Mouse (Mus musculus) limb, embryonic 15.5 days (tissue): ENCODE data around the gene Scn4a. TPM values are rescaled to one million over a fixed set of nuclear protein-coding genes. Genes with fewer than 3 reads are reported as not detected.

ENCODE experiments used
- ATAC-seq: fragments of 200-750 bp; cut with Nextera tagmentation; 2 replicates; pipeline ENCODE4 v1.8.0; 2017; ENCODE audit warnings: low read depth, moderate TSS enrichment; ENCODE audit not compliant: insufficient number of reproducible peaks, low FRiP score, low TSS enrichment
- H3K27ac ChIP-seq: fragments of 300-500 bp; sonication (generic); 2 replicates; pipeline ENCODE4 v1.5.1; 2015; ENCODE audit warnings: moderate library complexity, mild to moderate bottlenecking, inconsistent platforms
- H3K27me3 ChIP-seq: fragments of 300-500 bp; sonication (generic); 2 replicates; pipeline ENCODE4 v1.6.1; 2015; ENCODE audit warnings: inconsistent platforms
- H3K36me3 ChIP-seq: fragments of 300-500 bp; sonication (generic); 2 replicates; pipeline ENCODE4 v1.6.1; 2015; ENCODE audit warnings: inconsistent platforms
- H3K4me1 ChIP-seq: fragments of 300-500 bp; sonication (generic); 2 replicates; pipeline ENCODE4 v1.6.1; 2015; ENCODE audit warnings: inconsistent platforms
- H3K4me2 ChIP-seq: fragments of 300-500 bp; sonication (generic); 2 replicates; pipeline ENCODE4 v1.6.1; 2015; ENCODE audit warnings: mild to moderate bottlenecking, inconsistent platforms
- H3K4me3 ChIP-seq: fragments of 300-500 bp; sonication (generic); 2 replicates; pipeline ENCODE4 v1.5.1; 2015; ENCODE audit warnings: mild to moderate bottlenecking, inconsistent platforms
- H3K9ac ChIP-seq: fragments of 300-500 bp; sonication (generic); 2 replicates; pipeline ENCODE4 v1.6.1; 2015; ENCODE audit warnings: inconsistent platforms
- H3K9me3 ChIP-seq: fragments of 300-500 bp; sonication (generic); 2 replicates; pipeline ENCODE4 v1.6.1; 2016; ENCODE audit warnings: inconsistent platforms
- WGBS: fragments of 180-500 bp; shearing (Covaris S2); methylation state at CpG from one replicate; pipeline ENCODE4 v1.1.7; 2015; 5-methylcytosine and 5-hydroxymethylcytosine counted together
- polyA plus RNA-seq: library from polyadenylated mRNA; unstranded; fragments of >200 nt; fragmentation: Nextera tagmentation; extraction: Ambion mirVana; gene quantifications from 2 replicates; pipeline ENCODE4 v1.2.1, GENCODE M21; 2015

Gene Scn4a
- polyA plus RNA-seq, 1 experiment from 2014 or later = 0.46 TPM

- Histone ChIP-seq H3K36me3 (no peaks in the 10 kb centered on the region), H3K27ac (peak overlapping the region; percentile 24; the same call in 1 of the 2 replicates)
- 81% methylated on average over 6 of the region's 6 CpGs for WGBS
Measured at GRCm38 (mm10) chr11:106383051-106383790, 30.1 kb upstream of the Scn4a start.

GRCm38 (mm10) chr11:106382424-106382823, 29.3 kb upstream of the Scn4a start:
- ATAC-seq = no peak
- Histone ChIP-seq H3K4me2 (no peak overlapping the region), H3K4me3 (peak overlapping the region; percentile 14), H3K9ac (no peak overlapping the region), H3K9me3 (no peaks in the 10 kb centered on the region), H3K36me3 (no peaks in the 10 kb centered on the region), H3K27ac (peak overlapping the region; percentile 50; the same call in 1 of the 2 replicates), H3K27me3 (no peaks in the 10 kb centered on the region), H3K4me1 (no peaks in the 10 kb centered on the region)
- 56% methylated on average over 5 of the region's 5 CpGs for WGBS

More at GRCm38 (mm10) chr11:106383051-106383790, 30.1 kb upstream of the Scn4a start:
- ATAC-seq = no peak
- Histone ChIP-seq H3K9ac (no peak overlapping the region), H3K4me1 (no peaks in the 10 kb centered on the region), H3K27me3 (no peaks in the 10 kb centered on the region), H3K4me3 (no peak overlapping the region), H3K9me3 (no peaks in the 10 kb centered on the region), H3K4me2 (no peak overlapping the region)

- H3K27ac ChIP-seq = peak overlapping the region; percentile 50; the same call in 1 of the 2 replicates
- peak overlapping the region; percentile 14 for H3K4me3 ChIP-seq
- 87% methylated on average over 7 of the region's 7 CpGs for WGBS
- H3K4me1 ChIP-seq = no peaks in the 10 kb centered on the region
- no peak for ATAC-seq
- H3K9me3 ChIP-seq = no peaks in the 10 kb centered on the region
- H3K27me3 ChIP-seq = no peaks in the 10 kb centered on the region
- no peaks in the 10 kb centered on the region for H3K36me3 ChIP-seq
- H3K4me2 ChIP-seq = no peak overlapping the region
- H3K9ac ChIP-seq = no peak overlapping the region
Measured at GRCm38 (mm10) chr11:106381883-106382282, 28.8 kb upstream of the Scn4a start.

- no peak for ATAC-seq
- Histone ChIP-seq H3K4me3 (peak overlapping the region; percentile 14; the same call in 1 of the 2 replicates), H3K4me1 (no peaks in the 10 kb centered on the region), H3K36me3 (no peaks in the 10 kb centered on the region), H3K9me3 (no peaks in the 10 kb centered on the region), H3K4me2 (no peak overlapping the region), H3K27ac (no peak overlapping the region), H3K27me3 (no peaks in the 10 kb centered on the region), H3K9ac (no peak overlapping the region)
- 75% methylated on average over 11 of the region's 11 CpGs for WGBS
Measured at GRCm38 (mm10) chr11:106381011-106381410, 27.9 kb upstream of the Scn4a start.

- H3K4me2 ChIP-seq = no peak overlapping the region
- H3K9me3 ChIP-seq = no peaks in the 10 kb centered on the region
- no peak for ATAC-seq
- H3K27ac ChIP-seq = no peak overlapping the region
- peaks cover 9% of the 10 kb centered on the region for H3K4me1 ChIP-seq
- H3K27me3 ChIP-seq = no peaks in the 10 kb centered on the region
- WGBS = 77% methylated on average over 4 of the region's 5 CpGs
- H3K9ac ChIP-seq = no peak overlapping the region
- H3K4me3 ChIP-seq = no peak overlapping the region
- no peaks in the 10 kb centered on the region for H3K36me3 ChIP-seq
Measured at GRCm38 (mm10) chr11:106374979-106375378, 21.9 kb upstream of the Scn4a start.

DNA sequence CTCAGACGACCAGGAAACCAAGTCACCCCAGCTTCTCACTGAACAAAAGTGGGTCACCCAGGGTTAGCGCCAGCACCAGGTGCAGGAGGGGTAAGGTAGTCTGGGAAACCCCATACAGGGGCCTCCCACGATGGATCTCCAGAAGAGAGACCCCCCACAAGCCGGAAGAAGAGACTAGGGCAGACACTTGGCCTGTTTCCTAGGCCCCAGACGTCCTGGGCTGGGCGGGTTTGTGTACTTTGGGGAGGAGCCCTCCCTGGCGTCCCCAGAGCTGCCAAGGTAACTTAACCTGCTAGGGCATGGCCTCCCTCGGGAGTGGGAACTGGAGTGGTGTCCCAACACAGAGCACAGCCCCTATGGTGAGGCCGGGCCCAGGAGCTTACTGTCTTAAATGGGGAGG, 21.5 kb upstream of the Scn4a start:
- Histone ChIP-seq H3K27me3 (no peaks in the 10 kb centered on the region), H3K36me3 (no peaks in the 10 kb centered on the region), H3K9ac (no peak overlapping the region), H3K4me2 (no peak overlapping the region), H3K27ac (no peak overlapping the region), H3K4me3 (no peak overlapping the region), H3K4me1 (peaks cover 9% of the 10 kb centered on the region), H3K9me3 (no peaks in the 10 kb centered on the region)
- 39% methylated on average over 9 of the region's 9 CpGs for WGBS
- ATAC-seq = no peak

GRCm38 (mm10) chr11:106373998-106374397, 20.9 kb upstream of the Scn4a start:
- no peaks in the 10 kb centered on the region for H3K27me3 ChIP-seq
- 43% methylated on average over 11 of the region's 11 CpGs for WGBS
- H3K4me1 ChIP-seq = peaks cover 9% of the 10 kb centered on the region
- no peak overlapping the region for H3K27ac ChIP-seq
- no peak overlapping the region for H3K4me3 ChIP-seq
- no peak for ATAC-seq
- H3K9ac ChIP-seq = no peak overlapping the region
- H3K9me3 ChIP-seq = no peaks in the 10 kb centered on the region
- no peak overlapping the region for H3K4me2 ChIP-seq
- no peaks in the 10 kb centered on the region for H3K36me3 ChIP-seq

DNA sequence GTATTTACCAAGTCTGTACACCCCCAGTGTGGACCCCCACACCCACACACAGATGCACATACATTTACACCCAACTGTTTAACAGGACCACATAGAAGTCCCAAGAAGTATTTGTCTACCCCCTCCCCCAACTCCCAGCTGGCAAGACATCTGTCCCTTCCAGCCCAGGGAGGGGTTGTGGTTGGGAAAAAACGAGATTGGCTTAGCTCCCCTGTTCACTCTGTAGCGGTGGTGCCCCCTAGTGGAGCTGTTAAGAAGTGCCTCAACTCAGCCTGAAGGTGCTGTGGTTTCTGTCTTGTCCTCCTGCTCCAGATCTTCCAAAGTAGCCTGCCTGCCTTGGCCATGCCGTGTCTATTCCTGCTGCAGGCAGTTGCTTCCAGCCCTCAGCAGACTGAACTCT, 13.2 kb upstream of the Scn4a start:
- Histone ChIP-seq H3K27ac (no peak overlapping the region), H3K4me1 (peaks cover 14% of the 10 kb centered on the region; the same call in 1 of the 2 replicates), H3K4me3 (no peak overlapping the region), H3K36me3 (no peaks in the 10 kb centered on the region), H3K4me2 (no peak overlapping the region), H3K9me3 (no peaks in the 10 kb centered on the region), H3K27me3 (no peaks in the 10 kb centered on the region), H3K9ac (no peak overlapping the region)
- WGBS = 6% methylated on average over 3 of the region's 3 CpGs
- no peak for ATAC-seq

- Histone ChIP-seq H3K4me2 (0 out of 2 replicates have a peak within 1 kb of the TSS, but pooled peaks have one; percentile 0), H3K27me3 (no peaks in the 10 kb centered on the region), H3K9me3 (no peaks in the 10 kb centered on the region), H3K4me3 (no peak within 1 kb of the TSS), H3K36me3 (no peaks in the 10 kb centered on the region), H3K4me1 (peaks cover 14% of the 10 kb centered on the region; the same call in 1 of the 2 replicates), H3K9ac (no peak within 1 kb of the TSS), H3K27ac (no peak within 1 kb of the TSS)
- WGBS = 38% methylated on average over 10 of the region's 10 CpGs
- ATAC-seq = 0 out of 2 replicates have a peak, but pooled peaks have one; percentile 45
Measured at GRCm38 (mm10) chr11:106365366-106365765, 12.3 kb upstream of the Scn4a start, which contains the start of gene Prr29. Prr29 (plus strand) TSS chr11:106365472.

DNA sequence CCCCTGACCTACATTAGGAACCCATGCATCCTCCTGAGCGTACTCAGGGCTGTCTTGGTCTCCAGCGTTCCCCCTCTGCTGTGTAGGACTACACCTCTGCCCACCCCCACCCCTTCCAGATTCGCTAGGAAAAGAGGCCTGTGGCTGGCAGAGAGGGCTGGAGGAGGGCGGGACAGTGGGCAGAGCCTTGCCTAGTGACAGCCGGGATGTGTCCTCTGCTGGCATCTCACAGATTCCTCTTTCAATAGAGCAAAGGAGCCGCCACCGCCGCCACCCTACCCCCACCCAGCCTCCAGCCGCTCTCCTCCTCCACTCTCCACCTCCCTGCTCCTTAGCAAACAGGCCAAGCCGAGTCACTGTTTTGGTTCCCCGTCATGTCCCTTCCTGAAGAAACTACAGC, 11.6 kb upstream of the Scn4a start:
- Histone ChIP-seq H3K9me3 (no peaks in the 10 kb centered on the region), H3K9ac (no peak overlapping the region), H3K4me3 (no peak overlapping the region), H3K27ac (no peak overlapping the region), H3K27me3 (no peaks in the 10 kb centered on the region), H3K36me3 (no peaks in the 10 kb centered on the region), H3K4me1 (peaks cover 14% of the 10 kb centered on the region; the same call in 1 of the 2 replicates), H3K4me2 (0 out of 2 replicates have a peak overlapping the region, but pooled peaks have one; percentile 0)
- WGBS = 16% methylated on average over 11 of the region's 11 CpGs
- ATAC-seq = 0 out of 2 replicates have a peak, but pooled peaks have one; percentile 8

- ATAC-seq = no peak
- Histone ChIP-seq H3K4me3 (no peak overlapping the region), H3K9ac (no peak overlapping the region), H3K27me3 (no peaks in the 10 kb centered on the region), H3K27ac (no peak overlapping the region), H3K4me1 (no peaks in the 10 kb centered on the region), H3K36me3 (no peaks in the 10 kb centered on the region), H3K9me3 (no peaks in the 10 kb centered on the region), H3K4me2 (no peak overlapping the region)
- WGBS = 28% methylated on average over 5 of the region's 5 CpGs
Measured at GRCm38 (mm10) chr11:106359350-106359749, 6.3 kb upstream of the Scn4a start.

DNA sequence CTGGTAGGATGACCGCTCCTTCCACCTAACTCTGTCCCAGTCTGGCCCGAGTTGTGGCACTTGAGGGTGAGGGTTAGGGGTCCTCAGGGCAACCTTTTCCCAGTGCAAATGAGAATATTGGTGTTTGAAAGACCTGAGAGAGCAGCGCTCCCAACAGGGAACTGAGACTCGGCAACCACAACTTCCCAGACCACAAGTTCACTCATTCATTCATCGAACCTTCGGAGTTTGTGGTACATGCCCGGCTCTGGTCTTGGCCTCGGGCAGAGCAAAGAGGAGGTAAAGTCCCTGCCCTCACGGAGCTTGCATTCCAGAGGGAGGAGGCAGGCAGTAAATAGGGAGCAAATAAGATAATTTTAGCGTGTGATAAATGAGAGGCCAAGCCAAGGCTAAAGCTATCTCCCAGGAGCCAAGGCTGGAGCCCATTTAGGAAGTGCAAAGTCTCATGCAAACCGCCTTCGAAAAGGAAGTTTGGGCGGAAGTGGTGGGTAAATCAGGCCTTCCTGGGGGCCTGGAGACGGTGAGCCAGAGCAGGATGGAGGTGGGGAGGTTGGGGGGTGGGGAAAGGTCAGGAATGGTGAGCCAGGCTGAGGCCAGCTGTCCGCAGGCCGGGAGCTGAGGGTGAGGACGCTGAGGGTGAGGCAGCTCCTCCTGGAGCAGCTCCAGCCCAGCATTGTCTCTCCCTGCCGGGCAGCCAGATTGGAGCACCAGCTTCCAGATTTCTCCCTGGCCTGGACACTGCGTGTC, 2.5 kb upstream of the Scn4a start:
- Histone ChIP-seq H3K4me3 (no peak overlapping the region), H3K4me2 (no peak overlapping the region), H3K4me1 (no peaks in the 10 kb centered on the region), H3K9me3 (no peaks in the 10 kb centered on the region), H3K27ac (no peak overlapping the region), H3K36me3 (no peaks in the 10 kb centered on the region), H3K9ac (no peak overlapping the region), H3K27me3 (no peaks in the 10 kb centered on the region)
- WGBS = 61% methylated on average over 19 of the region's 19 CpGs
- ATAC-seq = no peak
